Mouse (Mus musculus): ENCODE results near the gene Cep70. TPM values are rescaled to one million over a fixed set of nuclear protein-coding genes. Genes with fewer than 3 reads are reported as not detected.

Gene Cep70
- polyA plus RNA-seq, 1 experiment = 14.9 TPM

DNA sequence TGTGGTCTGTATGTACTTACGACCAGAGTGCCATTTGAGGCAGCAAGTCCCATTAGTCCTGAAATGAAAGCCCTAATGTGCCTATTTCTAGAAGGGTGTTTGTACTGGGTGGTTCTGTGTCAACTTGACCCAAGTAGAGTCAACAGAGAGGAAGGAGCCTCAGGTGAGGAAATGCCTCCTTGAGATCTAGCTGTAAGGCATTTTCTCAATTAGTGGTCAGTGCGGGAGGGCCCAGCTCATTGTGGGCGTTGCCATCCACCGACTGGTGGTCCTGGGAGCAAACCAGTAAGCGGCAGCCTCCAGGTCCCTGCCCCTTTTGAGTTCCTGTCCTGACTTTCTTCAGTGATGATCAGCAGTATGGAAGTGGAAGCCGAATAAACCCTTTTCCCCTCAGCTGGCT, 63.1 kb downstream of the Cep70 start:
- TF ChIP-seq POLR2A (IDR thresholded peaks at IDR 0.05; ENCODE audit: control insufficient read depth, low read depth, low read length) = no peak
- TF ChIP-seq CTCF (IDR thresholded peaks at IDR 0.05; ENCODE audit: control insufficient read depth, insufficient read depth, insufficient replicate concordance, low read depth, low read length) = no peak
- Histone ChIP-seq H3K36me3 (ENCODE audit: control insufficient read depth, insufficient read depth, low read length) (peaks cover 7% of the 10 kb centered on the region), H3K27me3 (ENCODE audit: control insufficient read depth, insufficient read depth, low read length) (no peaks in the 10 kb centered on the region), H3K4me1 (ENCODE audit: control insufficient read depth, insufficient read depth, low read length) (no peaks in the 10 kb centered on the region), H3K4me3 (ENCODE audit: control insufficient read depth, low read depth, low read length) (peak overlapping the region; percentile 83), H3K27ac (ENCODE audit: control insufficient read depth, insufficient read depth, low read depth, low read length) (no peak overlapping the region)

DNA sequence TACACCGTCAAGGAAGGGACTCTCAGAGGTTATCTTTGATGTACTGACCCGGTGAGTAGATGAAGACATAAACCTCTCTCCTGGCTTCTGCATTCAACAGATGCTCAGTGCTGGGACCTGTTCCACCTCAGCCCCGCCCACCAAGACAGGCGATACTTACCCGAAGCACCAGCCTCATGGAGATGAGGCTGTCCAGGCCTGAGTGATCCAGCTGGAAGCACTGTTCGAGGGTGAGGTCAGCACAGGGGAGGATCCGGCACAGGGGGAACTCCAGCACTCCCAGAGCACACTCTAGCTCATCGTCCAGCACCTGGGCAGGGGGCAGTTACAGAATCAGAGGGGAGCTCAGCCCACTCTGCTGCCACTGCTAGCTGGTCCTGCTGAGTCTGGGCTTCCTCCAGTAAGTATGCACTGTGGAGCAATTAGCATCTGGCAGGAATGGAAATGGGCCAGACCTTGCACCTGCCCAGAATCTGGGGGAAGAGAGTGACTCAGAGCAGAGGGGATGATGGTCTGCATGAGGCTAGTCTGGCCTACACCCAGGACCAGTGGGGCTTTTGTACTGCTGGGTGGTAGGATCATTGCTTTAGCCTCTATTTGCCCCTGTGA, 76.3 kb downstream of the Cep70 start:
- H3K36me3 ChIP-seq (ENCODE audit: control insufficient read depth, insufficient read depth, low read length) = no peaks in the 10 kb centered on the region; the same call in 1 of the 2 replicates
- no peak for TF ChIP-seq POLR2A (IDR thresholded peaks at IDR 0.05; ENCODE audit: control insufficient read depth, low read depth, low read length)
- TF ChIP-seq CTCF (IDR thresholded peaks at IDR 0.05; ENCODE audit: control insufficient read depth, insufficient read depth, insufficient replicate concordance, low read depth, low read length) = no peak
- no peaks in the 10 kb centered on the region for H3K27me3 ChIP-seq (ENCODE audit: control insufficient read depth, insufficient read depth, low read length)
- no peak overlapping the region for H3K27ac ChIP-seq (ENCODE audit: control insufficient read depth, insufficient read depth, low read depth, low read length)
- H3K4me3 ChIP-seq (ENCODE audit: control insufficient read depth, low read depth, low read length) = no peak overlapping the region
- H3K4me1 ChIP-seq (ENCODE audit: control insufficient read depth, insufficient read depth, low read length) = no peaks in the 10 kb centered on the region

DNA sequence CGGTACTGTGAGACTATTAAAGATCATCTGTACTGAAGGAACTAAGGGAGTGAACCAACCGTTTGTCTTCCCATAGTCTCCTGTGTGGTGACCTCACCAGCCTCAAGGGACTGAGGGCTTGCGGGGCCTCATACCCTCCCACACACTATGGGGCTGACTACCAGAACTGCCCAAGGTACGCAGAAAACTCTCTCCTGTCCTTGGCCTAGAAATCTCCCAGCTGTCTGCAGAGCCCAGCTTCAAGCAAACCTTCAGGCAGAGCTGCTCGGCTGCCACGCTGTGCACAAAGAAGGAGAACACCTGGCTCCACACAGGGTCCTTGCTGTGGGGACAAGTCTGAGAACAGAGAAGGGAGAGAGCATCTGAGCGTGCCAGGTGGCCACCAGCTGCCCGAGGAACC, 76.8 kb downstream of the Cep70 start:
- TF ChIP-seq POLR2A (IDR thresholded peaks at IDR 0.05; ENCODE audit: control insufficient read depth, low read depth, low read length) (no peak), CTCF (IDR thresholded peaks at IDR 0.05; ENCODE audit: control insufficient read depth, insufficient read depth, insufficient replicate concordance, low read depth, low read length) (no peak)
- Histone ChIP-seq H3K36me3 (ENCODE audit: control insufficient read depth, insufficient read depth, low read length) (no peaks in the 10 kb centered on the region; the same call in 1 of the 2 replicates), H3K4me3 (ENCODE audit: control insufficient read depth, low read depth, low read length) (no peak overlapping the region), H3K4me1 (ENCODE audit: control insufficient read depth, insufficient read depth, low read length) (no peaks in the 10 kb centered on the region), H3K27me3 (ENCODE audit: control insufficient read depth, insufficient read depth, low read length) (no peaks in the 10 kb centered on the region), H3K27ac (ENCODE audit: control insufficient read depth, insufficient read depth, low read depth, low read length) (no peak overlapping the region)

DNA sequence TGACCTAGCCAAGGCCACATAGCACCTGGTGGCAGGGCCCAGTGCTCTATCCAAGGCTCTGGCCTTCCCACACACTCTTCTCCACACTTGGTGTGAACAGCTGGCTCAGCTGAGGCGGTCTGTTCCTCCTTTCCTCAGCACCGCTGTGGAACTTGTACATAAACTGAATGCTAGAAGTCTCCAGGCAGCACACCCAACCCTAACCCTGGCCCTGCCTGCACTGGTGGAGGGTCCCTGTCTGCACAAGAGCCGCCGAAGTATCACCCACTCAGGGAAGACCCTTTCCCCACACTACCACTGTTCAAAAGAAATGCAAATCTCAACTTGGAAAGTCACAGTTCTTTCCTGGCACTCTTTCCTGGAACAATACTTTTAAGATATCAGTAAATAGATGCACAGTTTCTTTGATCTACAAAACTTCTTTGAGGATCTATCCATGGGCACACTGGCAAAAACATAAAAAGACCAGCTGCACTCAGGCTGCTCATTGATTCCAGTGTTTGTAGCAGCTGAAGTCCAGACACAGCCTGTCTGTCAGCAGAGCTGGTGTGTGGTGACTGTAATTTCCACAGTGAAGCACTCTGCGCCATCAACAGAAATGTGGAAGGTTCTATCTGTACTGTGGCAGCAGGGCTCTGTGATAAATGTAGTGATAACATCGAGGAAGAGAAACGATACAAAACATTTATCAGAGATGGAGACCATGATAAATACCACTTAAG, 82.2 kb downstream of the Cep70 start:
- H3K27ac ChIP-seq (ENCODE audit: control insufficient read depth, insufficient read depth, low read depth, low read length) = no peak overlapping the region
- H3K4me1 ChIP-seq (ENCODE audit: control insufficient read depth, insufficient read depth, low read length) = no peaks in the 10 kb centered on the region
- TF ChIP-seq CTCF (IDR thresholded peaks at IDR 0.05; ENCODE audit: control insufficient read depth, insufficient read depth, insufficient replicate concordance, low read depth, low read length) = no peak
- TF ChIP-seq POLR2A (IDR thresholded peaks at IDR 0.05; ENCODE audit: control insufficient read depth, low read depth, low read length) = no peak
- H3K36me3 ChIP-seq (ENCODE audit: control insufficient read depth, insufficient read depth, low read length) = no peaks in the 10 kb centered on the region; the same call in 1 of the 2 replicates
- H3K4me3 ChIP-seq (ENCODE audit: control insufficient read depth, low read depth, low read length) = no peak overlapping the region
- H3K27me3 ChIP-seq (ENCODE audit: control insufficient read depth, insufficient read depth, low read length) = no peaks in the 10 kb centered on the region

DNA sequence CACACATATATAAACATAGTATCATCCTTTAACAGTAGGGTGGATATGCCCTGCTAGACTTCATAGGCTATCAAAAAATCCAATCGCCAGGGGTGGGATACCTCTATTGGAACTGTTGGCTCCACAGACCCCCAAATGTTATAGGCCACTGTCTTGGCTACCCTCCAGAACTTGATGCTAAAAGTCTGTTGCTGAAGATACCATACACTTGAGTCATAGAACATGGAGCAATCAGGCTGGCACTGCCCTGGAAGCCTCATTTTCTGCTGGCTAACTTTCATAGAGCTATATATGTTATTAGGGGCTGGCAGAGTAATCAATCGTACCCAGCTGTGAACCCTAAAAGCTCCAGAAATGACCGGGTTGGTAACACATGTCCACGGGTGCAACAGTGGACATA, 82.8 kb downstream of the Cep70 start:
- H3K4me3 ChIP-seq (ENCODE audit: control insufficient read depth, low read depth, low read length) = no peak overlapping the region
- no peak overlapping the region for H3K27ac ChIP-seq (ENCODE audit: control insufficient read depth, insufficient read depth, low read depth, low read length)
- no peaks in the 10 kb centered on the region for H3K27me3 ChIP-seq (ENCODE audit: control insufficient read depth, insufficient read depth, low read length)
- H3K36me3 ChIP-seq (ENCODE audit: control insufficient read depth, insufficient read depth, low read length) = no peaks in the 10 kb centered on the region; the same call in 1 of the 2 replicates
- no peak for TF ChIP-seq CTCF (IDR thresholded peaks at IDR 0.05; ENCODE audit: control insufficient read depth, insufficient read depth, insufficient replicate concordance, low read depth, low read length)
- no peak for TF ChIP-seq POLR2A (IDR thresholded peaks at IDR 0.05; ENCODE audit: control insufficient read depth, low read depth, low read length)
- H3K4me1 ChIP-seq (ENCODE audit: control insufficient read depth, insufficient read depth, low read length) = no peaks in the 10 kb centered on the region

DNA sequence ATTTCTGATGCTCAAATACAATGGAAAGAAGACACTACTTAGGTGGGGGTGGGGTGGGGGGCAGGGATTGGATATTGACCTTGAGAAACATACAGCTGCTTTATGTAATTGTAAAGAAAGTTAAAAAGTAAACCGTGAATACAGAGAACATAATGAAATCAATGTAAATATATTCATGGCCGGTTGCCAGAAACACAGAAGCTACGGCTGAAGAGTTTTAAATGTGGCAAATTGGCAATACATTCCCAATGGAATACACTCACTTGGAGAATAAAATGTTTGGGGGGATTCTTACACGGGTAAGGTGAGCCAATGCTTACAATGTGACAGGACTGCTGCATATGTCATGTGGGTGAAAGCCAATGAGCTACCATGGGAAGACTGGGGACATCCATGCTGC, 83.7 kb downstream of the Cep70 start:
- H3K4me1 ChIP-seq (ENCODE audit: control insufficient read depth, insufficient read depth, low read length) = no peaks in the 10 kb centered on the region
- no peak for TF ChIP-seq POLR2A (IDR thresholded peaks at IDR 0.05; ENCODE audit: control insufficient read depth, low read depth, low read length)
- no peak overlapping the region for H3K27ac ChIP-seq (ENCODE audit: control insufficient read depth, insufficient read depth, low read depth, low read length)
- no peaks in the 10 kb centered on the region; the same call in 1 of the 2 replicates for H3K36me3 ChIP-seq (ENCODE audit: control insufficient read depth, insufficient read depth, low read length)
- no peaks in the 10 kb centered on the region for H3K27me3 ChIP-seq (ENCODE audit: control insufficient read depth, insufficient read depth, low read length)
- H3K4me3 ChIP-seq (ENCODE audit: control insufficient read depth, low read depth, low read length) = no peak overlapping the region

DNA sequence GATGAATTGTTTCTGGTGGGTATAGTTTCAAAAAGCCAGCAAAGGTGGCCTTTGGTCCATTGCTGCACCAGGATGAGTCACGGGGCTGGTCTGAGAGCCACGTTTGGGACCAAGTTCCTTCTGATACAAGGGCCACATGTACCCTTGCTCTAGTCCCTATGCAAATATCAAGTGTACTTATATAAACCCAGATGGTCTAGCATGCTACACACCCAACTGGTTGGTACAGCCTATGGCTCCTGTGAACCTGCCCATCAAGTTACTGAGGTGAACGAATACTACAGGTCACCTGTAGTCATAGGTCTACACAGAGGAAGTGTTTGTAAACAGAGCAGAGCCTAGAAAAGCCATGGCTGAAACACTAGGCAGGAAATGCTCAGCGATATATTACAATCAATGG, 93.4 kb downstream of the Cep70 start:
- H3K27ac ChIP-seq (ENCODE audit: control insufficient read depth, insufficient read depth, low read depth, low read length) = no peak overlapping the region
- no peaks in the 10 kb centered on the region for H3K36me3 ChIP-seq (ENCODE audit: control insufficient read depth, insufficient read depth, low read length)
- no peak for TF ChIP-seq POLR2A (IDR thresholded peaks at IDR 0.05; ENCODE audit: control insufficient read depth, low read depth, low read length)
- no peak for TF ChIP-seq CTCF (IDR thresholded peaks at IDR 0.05; ENCODE audit: control insufficient read depth, insufficient read depth, insufficient replicate concordance, low read depth, low read length)

More for the DNA sequence above, 93.4 kb downstream of the Cep70 start:
- Histone ChIP-seq H3K4me1 (ENCODE audit: control insufficient read depth, insufficient read depth, low read length) (peaks cover 2% of the 10 kb centered on the region; the same call in 1 of the 2 replicates), H3K4me3 (ENCODE audit: control insufficient read depth, low read depth, low read length) (no peak overlapping the region), H3K27me3 (ENCODE audit: control insufficient read depth, insufficient read depth, low read length) (no peaks in the 10 kb centered on the region)

All from testis, adult 2 months (tissue).